Mouse (Mus musculus) stomach, postnatal 0 days (tissue): Measurements from ENCODE around the gene Siglecf.
A peak's percentile ranks its signal among the peaks of the same experiment; 100 is the strongest.

Experiments used
- CTCF ChIP-seq: IDR thresholded peaks from 2 replicates; pipeline ENCODE4 v1.5.1; 2016; ENCODE audit warnings: antibody characterized with exemption, low read depth, mild to moderate bottlenecking, moderate library complexity
- EP300 ChIP-seq: optimal IDR thresholded peaks from 2 replicates; pipeline ENCODE3; 2016; ENCODE audit warnings: antibody characterized with exemption

DNA sequence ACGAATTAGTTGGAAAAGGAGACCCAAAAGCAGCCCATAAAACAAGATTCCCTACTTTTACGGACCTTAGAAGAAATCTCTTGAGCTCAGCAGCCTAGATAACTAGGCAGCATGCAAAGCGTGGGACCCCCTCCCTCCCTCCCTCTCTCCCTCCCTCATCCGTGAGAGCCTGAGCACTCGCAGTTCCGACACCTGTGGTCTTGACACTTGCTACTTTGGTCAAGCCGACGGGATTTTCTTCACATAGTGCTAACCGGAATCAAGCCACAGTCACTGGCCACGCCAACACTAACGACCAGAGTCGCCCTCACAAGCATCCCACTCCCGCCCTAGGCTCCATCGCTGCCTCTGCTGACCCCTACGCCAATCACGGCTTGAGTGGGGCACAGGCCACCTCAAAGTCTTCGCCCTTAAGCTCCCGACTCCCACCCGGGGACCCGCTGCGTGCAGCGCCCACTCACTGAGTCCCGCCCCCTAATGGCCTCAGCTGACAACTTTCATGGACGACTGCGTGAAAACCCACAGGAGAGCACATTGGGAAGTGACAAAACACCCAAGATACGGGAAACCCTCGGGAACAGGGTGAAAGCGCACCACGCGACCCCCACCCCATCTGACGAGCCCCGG, 38.6 kb upstream of the Siglecf start:
- TF ChIP-seq CTCF (peak; percentile 55), EP300 (no peak)
